Mouse (Mus musculus) fibroblast of lung, adult 2 months (primary cell): ENCODE measurements around the gene Cdx2.

ENCODE experiments used
- DNase-seq: peaks from one replicate; pipeline ENCODE4 v3.0.0-alpha.2; 2011; ENCODE audit warnings: low read depth

Gene Cdx2

DNA sequence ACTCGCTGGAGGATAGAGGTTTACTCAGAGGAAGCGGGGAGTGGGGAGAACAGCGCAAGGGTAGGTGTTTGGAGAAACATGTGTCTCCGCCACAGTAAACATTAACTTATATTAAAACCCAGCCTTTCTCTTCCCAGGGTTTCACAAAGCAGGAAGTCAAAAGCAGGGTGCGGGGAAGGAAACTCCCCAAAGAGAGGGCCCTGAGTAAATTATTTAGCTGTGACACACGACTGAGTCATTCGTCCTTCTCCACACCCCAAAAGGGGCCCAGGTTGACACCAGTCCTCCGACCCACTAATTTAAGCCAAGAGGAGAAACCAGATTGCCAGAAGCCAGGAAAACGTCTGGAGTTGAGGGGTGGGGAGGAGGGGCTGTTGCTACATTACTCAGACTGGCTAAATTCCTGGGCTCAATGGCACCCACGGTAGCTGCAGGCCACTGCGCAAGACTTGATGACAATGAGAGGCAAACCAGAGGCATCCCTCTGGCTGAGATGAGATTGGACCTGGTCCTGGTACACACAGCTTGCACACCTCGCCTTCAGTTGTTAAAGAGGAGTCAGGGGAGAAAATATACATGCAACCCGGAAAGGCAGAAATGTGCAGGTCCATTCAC lies 14.5 kb downstream of the Cdx2 start:
- no peak for DNase-seq

DNA sequence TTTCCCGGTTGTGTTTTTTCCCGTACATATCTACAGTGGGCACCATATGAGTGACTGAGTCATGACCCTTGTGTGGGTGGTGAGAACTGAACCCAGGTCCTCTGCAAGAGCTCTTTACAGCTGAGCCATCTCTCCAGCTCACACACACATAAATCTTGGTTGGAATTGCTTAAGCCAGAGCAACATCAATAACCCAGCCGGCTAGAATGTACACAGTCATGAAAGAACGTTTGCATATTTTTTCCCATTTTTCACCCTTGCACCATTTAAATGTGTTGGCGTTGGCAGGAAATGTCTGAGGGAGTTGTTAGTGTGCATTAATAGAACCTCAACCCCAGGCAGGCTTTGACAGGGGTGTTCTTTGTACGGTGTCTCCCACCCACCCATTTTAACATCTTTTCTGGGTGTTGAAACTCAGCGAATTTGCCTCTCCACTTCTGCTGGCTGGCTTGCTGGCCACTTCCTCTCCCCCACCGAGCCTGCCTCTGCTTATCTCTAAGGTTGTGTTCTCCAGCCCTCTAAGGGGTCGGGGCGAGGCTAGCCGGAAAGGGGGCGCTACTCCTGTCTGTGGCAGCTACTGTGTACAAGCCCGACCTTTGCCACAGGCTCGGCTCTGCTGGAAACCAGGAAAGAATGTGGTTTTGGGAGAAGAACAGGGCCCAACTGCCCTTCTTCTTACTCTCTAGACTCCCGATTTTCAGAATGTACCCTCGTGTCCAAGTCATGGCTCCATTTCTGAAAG lies 15.1 kb downstream of the Cdx2 start:
- no peak for DNase-seq

GRCm38 (mm10) chr5:147284365-147284764 lies 22.7 kb downstream of the Cdx2 start:
- DNase-seq: no peak

GRCm38 (mm10) chr5:147277547-147277925 lies 29.5 kb downstream of the Cdx2 start:
- DNase-seq: no peak

GRCm38 (mm10) chr5:147276701-147277546 lies 30.1 kb downstream of the Cdx2 start:
- DNase-seq: no peak

DNA sequence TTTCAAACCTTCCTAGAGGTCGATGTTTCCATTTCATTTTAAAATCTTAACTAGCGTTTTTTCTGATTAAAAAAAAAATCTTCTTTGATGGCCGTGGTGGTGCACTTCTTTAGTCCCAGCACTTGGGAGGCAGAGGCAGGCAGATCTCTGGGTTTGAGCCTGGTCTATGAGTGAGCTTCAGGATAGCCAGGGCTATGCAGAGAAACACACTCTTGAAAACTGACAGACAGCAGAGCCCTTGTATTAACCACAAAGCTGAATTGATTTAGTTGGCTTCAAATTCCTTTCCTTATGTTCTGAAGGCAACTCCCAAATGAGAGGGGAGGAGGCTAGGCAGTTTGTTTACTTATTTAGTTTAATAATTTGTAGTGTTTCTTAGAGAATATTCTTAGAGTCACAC lies 31.3 kb downstream of the Cdx2 start:
- DNase-seq: no peak

- DNase-seq: no peak
Measured at GRCm38 (mm10) chr5:147274174-147275141, 32.6 kb downstream of the Cdx2 start.

GRCm38 (mm10) chr5:147272808-147273345 lies 34.2 kb downstream of the Cdx2 start:
- no peak for DNase-seq

DNA sequence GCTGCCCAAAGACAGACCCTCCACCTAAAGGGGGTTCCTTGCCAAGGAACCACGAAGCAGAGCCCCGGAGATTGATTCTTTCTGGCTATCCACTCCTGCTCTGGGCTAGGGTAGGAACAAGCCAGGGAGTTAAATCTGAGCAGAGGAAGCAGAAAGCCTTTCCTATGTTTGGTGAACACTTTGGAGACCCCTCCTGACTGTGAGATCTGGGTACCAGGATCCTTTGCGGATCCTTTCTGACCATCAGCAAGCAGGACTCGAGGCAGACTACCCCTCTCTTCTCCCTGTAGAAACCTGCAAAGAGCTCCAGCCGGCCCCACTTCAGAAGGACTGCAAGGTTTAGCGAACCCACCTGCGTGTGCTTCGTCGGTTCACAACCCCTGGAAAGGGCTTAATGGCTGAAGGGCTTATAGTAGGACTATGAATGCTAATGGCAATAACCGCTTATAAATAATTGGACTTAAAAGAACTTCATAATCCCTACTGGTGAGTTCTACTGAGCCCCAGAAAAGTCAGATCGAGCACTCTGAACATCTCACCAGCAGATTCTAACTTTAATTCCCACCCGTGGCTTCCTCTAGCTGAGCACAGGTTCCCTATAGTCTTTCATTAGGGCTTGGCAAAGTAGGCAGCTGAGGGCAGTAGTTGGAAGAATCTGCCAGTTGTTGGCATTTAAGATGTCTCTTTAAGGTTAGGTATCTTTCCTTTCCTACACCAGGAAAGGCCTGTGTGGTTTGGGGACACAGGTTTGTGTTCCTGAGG lies 34.8 kb downstream of the Cdx2 start:
- DNase-seq: no peak

- DNase-seq: no peak
Measured at GRCm38 (mm10) chr5:147270673-147271655, 36.1 kb downstream of the Cdx2 start.

DNA sequence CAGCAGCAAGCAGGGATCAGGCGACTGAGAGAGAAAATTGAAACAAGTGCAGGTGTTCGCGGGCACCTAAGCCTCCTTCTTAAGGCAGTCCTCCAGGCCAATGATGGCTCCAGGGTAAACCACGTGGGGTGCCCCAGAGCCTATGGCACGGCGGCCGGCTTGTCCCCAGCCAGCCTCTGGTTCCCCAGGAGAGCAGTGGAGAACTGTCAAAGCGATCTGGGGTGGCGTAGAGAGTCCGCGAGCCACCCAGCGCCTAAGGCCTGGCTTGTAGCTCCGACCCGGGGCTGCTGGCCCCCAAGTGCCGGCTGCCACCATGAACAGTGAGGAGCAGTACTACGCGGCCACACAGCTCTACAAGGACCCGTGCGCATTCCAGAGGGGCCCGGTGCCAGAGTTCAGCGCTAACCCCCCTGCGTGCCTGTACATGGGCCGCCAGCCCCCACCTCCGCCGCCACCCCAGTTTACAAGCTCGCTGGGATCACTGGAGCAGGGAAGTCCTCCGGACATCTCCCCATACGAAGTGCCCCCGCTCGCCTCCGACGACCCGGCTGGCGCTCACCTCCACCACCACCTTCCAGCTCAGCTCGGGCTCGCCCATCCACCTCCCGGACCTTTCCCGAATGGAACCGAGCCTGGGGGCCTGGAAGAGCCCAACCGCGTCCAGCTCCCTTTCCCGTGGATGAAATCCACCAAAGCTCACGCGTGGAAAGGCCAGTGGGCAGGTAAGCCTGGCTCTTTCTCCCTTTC lies 37.0 kb downstream of the Cdx2 start, which contains the start of gene Pdx1:
TSS of gene Pdx1 (plus strand) at position 34 of the 747 bp plus-strand sequence.
- no peak for DNase-seq

DNA sequence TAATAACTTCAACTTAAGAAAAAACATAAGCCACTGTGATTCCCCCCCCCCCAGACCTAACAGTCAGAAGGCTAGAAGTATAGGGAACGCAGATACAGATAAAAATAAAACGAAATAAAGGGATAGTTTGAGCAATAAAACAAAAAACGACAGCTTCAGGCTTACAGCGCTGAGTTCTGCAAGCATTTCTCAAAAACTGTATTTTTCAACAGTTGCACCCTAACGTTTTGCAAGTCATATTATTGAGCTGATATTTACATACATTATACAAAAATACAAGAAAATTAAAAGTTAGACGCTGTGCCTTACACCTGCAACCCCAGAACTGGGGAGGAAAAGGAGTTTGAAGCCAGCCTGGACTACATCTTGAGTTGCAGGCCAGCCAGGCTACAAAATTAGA lies 37.7 kb downstream of the Cdx2 start:
- DNase-seq: no peak

GRCm38 (mm10) chr5:147268728-147269127 lies 38.3 kb downstream of the Cdx2 start:
- no peak for DNase-seq

- no peak for DNase-seq
Measured at GRCm38 (mm10) chr5:147267434-147267833, 39.6 kb downstream of the Cdx2 start.

GRCm38 (mm10) chr5:147263945-147264344 lies 43.1 kb downstream of the Cdx2 start:
- DNase-seq: no peak

- DNase-seq: no peak
Measured at GRCm38 (mm10) chr5:147261899-147262541, 45.0 kb downstream of the Cdx2 start.

GRCm38 (mm10) chr5:147260778-147261177 lies 46.3 kb downstream of the Cdx2 start:
- DNase-seq: no peak

- no peak for DNase-seq
Measured at GRCm38 (mm10) chr5:147260189-147260588, 46.9 kb downstream of the Cdx2 start.
